Mouse (Mus musculus) spleen, adult 2 months (tissue): ENCODE data around the gene Vps37b.

Experiments
- CTCF ChIP-seq: fragments of 200-500 bp; IDR thresholded peaks from 2 replicates; pipeline ENCODE4 v1.5.1; 2011; ENCODE audit warnings: mild to moderate bottlenecking, inconsistent platforms; ENCODE audit not compliant: insufficient read depth, insufficient read length, insufficient replicate concordance; ENCODE audit errors: extremely low read depth
- POLR2A ChIP-seq: fragments of 200-500 bp; IDR thresholded peaks from 2 replicates; pipeline ENCODE4 v1.6.1; 2011; ENCODE audit warnings: low read depth, low read length, inconsistent platforms

DNA sequence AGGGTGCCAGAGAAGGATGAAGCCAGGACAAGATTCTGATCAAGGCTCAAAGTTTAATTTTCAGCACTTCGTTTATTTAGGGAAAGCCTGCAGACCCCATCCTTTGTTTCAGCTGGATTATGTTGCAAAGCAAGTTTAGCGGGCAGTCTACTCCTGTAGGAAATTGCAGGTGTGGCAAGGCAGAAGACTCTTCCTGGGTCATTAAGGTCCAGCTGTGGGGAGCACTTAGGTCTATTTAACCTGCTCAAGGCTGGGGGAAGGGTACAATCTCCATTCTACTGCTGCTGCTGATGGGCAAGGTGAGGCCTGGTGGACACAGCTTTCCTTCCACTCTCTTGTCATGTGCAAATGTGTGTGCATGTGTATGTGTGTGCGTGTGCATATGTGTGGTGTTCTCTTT lies 73.1 kb downstream of the Vps37b start:
- TF ChIP-seq CTCF = no peak
- no peak for TF ChIP-seq POLR2A
